Mouse (Mus musculus) neural tube, embryonic 14.5 days (tissue): Measurements from ENCODE around the gene Hist2h2ac. TPM values are rescaled to one million over a fixed set of nuclear protein-coding genes. Genes with fewer than 3 reads are reported as not detected.

Source experiments
- ATAC-seq: fragments of 200-750 bp; cut with Nextera tagmentation; 2 replicates; pipeline ENCODE4 v1.8.0; 2017; ENCODE audit warnings: low read depth, mild to moderate bottlenecking, moderate TSS enrichment, moderate library complexity
- H3K27ac ChIP-seq: fragments of 300-500 bp; sonication (generic); 2 replicates; pipeline ENCODE4 v1.5.1; 2014; ENCODE audit warnings: low read depth, mild to moderate bottlenecking, control low read depth, low read length, moderate library complexity, mixed read lengths
- H3K27me3 ChIP-seq: fragments of 300-500 bp; sonication (generic); 2 replicates; pipeline ENCODE4 v1.6.1; 2014; ENCODE audit warnings: low read length; ENCODE audit not compliant: control insufficient read depth, insufficient read depth
- H3K36me3 ChIP-seq: fragments of 300-500 bp; sonication (generic); 2 replicates; pipeline ENCODE4 v1.6.1; 2014; ENCODE audit warnings: low read length, mixed read lengths; ENCODE audit not compliant: control insufficient read depth, insufficient read depth
- H3K4me1 ChIP-seq: fragments of 300-500 bp; sonication (generic); 2 replicates; pipeline ENCODE4 v1.6.1; 2014; ENCODE audit warnings: low read length; ENCODE audit not compliant: control insufficient read depth, insufficient read depth
- H3K4me2 ChIP-seq: fragments of 300-500 bp; sonication (generic); 2 replicates; pipeline ENCODE4 v1.6.1; 2014; ENCODE audit warnings: mild to moderate bottlenecking, low read depth, low read length, control low read depth
- H3K4me3 ChIP-seq: fragments of 300-500 bp; sonication (generic); 2 replicates; pipeline ENCODE4 v1.5.1; 2014; ENCODE audit warnings: low read depth, low read length, control low read depth, mixed read lengths
- H3K9ac ChIP-seq: fragments of 300-500 bp; sonication (generic); replicated peaks from 2 replicates; pipeline ENCODE4 v1.6.1; 2014; ENCODE audit warnings: low read depth, mild to moderate bottlenecking, control low read depth, low read length, mixed read lengths
- H3K9me3 ChIP-seq: fragments of 300-500 bp; sonication (generic); 2 replicates; pipeline ENCODE4 v1.6.1; 2016; ENCODE audit warnings: low read length; ENCODE audit not compliant: control insufficient read depth
- WGBS: fragments of 180-500 bp; shearing (Covaris S2); extraction: QIAGEN DNeasy Blood & Tissue Kit; methylation state at CpG from one replicate; pipeline ENCODE4 v1.1.7; 2014; 5-methylcytosine and 5-hydroxymethylcytosine counted together
- polyA plus RNA-seq: library from polyadenylated mRNA; unstranded; fragments of >200 nt; fragmentation: Nextera tagmentation; extraction: Ambion mirVana; gene quantifications from 2 replicates; pipeline ENCODE4 v1.2.1, GENCODE M21; 2014

Hist2h2ac gene
- polyA plus RNA-seq, 1 experiment from 2014 or later, result 1.3 TPM

DNA sequence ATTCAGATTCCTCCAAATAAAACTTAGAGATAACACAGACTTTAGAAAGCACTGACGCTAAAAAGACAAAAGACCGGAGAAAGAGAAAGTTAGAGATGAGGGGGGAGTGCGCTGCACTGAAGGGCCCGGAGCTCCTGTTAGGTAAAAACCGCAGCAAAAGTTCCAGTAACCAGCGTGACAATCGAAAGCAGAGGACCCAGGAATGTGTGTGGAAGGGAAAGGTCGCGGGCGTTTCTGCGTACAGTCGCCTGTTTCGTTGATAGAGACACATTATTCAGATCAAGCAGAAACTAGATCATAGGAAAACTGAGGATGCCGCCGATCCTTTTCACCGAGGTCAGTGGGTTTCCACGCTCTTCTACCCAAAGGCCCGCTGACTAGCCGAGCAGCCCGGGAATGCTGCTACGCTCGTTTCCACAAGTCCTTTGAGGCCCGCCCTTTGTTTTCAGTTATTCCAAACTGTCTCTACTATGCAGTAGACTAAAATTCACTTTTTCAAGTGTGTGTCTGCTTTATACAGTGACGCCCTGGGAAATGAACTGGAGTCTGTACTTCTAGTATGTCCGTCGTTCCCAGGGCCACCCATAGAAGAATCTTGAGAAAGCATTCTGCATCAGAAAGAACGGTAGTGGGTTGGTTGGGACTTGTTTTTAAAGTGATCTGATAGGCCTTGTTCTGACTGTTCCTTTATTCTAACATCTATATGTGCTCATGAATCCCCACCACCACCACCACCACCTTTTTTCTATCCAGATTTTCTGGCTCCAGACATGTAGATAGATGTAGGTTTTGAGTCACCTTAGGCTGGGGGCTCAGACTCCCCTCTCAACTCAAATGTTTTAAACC is 43.1 kb upstream of the Hist2h2ac start:
- ATAC-seq, result peak; percentile 49; the same call in 1 of the 2 replicates
- peak overlapping the region; percentile 77 for H3K4me2 ChIP-seq
- peaks cover 17% of the 10 kb centered on the region; the same call in 1 of the 2 replicates for H3K4me1 ChIP-seq
- H3K27ac ChIP-seq, result peak overlapping the region; percentile 97
- H3K4me3 ChIP-seq, result peak overlapping the region; percentile 61
- H3K9ac ChIP-seq, result peak overlapping the region; percentile 84
- H3K27me3 ChIP-seq, result no peaks in the 10 kb centered on the region
- no peaks in the 10 kb centered on the region for H3K9me3 ChIP-seq
- WGBS, result 5% methylated on average over 27 of the region's 27 CpGs
- no peaks in the 10 kb centered on the region for H3K36me3 ChIP-seq

DNA sequence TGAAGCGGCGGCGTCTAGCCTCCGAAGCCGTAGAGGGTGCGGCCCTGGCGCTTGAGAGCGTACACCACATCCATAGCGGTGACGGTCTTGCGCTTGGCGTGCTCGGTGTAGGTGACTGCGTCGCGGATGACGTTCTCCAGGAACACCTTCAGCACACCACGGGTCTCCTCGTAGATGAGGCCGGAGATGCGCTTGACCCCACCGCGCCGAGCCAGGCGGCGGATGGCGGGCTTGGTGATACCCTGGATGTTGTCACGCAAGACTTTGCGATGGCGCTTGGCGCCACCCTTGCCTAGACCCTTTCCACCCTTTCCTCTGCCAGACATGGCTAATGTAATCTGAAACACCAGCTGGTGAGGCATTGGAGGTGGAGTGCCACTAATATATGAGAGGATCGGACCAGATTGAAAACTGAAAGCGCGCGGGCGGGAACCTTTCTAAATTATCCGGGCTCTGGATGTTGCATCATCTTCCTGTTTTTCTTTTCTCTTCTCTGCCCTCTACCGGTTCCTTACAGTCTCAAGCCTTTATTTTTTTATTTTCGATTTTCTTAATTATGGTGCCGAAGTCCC is 42.4 kb upstream of the Hist2h2ac start, which contains the start of gene Hist2h4:
TSS of gene Hist2h4 (minus strand) at position 333 of the 572 bp plus-strand sequence.
- WGBS, result under 1% methylated on average over 36 of the region's 40 CpGs
- no peaks in the 10 kb centered on the region for H3K9me3 ChIP-seq
- no peaks in the 10 kb centered on the region for H3K36me3 ChIP-seq
- H3K9ac ChIP-seq, result peak within 1 kb of the TSS; percentile 84
- peak; percentile 91 for ATAC-seq
- peaks cover 16% of the 10 kb centered on the region; the same call in 1 of the 2 replicates for H3K4me1 ChIP-seq
- peak within 1 kb of the TSS; percentile 61 for H3K4me3 ChIP-seq
- H3K4me2 ChIP-seq, result peak within 1 kb of the TSS; percentile 77
- peak within 1 kb of the TSS; percentile 97 for H3K27ac ChIP-seq
- H3K27me3 ChIP-seq, result no peaks in the 10 kb centered on the region

DNA sequence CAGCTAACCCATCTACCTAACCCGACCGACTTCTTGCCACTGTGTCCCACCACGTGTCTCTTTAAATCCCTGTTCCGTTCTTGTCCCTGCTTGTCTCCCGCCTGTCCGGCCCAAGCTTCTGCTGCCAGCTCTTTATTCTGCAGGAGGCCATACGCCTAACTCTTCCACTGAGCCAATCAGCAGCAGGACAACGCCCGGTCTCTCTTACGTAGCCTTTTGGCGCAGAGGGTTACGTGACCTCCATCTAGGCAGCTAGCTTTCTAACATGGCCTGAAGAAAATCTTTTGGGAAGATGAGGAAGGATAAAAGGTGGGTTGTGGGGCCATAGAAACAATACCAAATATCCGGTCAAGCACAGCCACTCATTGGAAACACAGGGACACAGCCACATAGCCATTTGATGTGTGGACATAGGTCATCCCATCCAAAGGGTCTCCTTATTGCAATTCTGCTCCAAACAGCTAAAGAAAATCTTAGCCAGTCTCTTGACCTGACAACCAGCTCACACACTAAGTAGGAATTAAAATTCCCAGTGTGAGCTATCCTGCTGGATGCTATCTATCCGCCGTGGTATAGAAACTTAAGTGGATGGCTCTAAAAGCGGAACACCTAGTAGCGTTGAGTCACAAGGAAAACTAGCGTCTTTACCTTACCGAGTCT is 41.7 kb upstream of the Hist2h2ac start:
- Histone ChIP-seq H3K9ac (peak overlapping the region; percentile 84), H3K4me1 (peaks cover 13% of the 10 kb centered on the region; the same call in 1 of the 2 replicates), H3K36me3 (no peaks in the 10 kb centered on the region), H3K27me3 (no peaks in the 10 kb centered on the region), H3K4me2 (peak overlapping the region; percentile 77), H3K9me3 (no peaks in the 10 kb centered on the region), H3K27ac (peak overlapping the region; percentile 97), H3K4me3 (peak overlapping the region; percentile 61)
- ATAC-seq, result peak; percentile 78
- WGBS, result under 1% methylated on average over 19 of the region's 19 CpGs

DNA sequence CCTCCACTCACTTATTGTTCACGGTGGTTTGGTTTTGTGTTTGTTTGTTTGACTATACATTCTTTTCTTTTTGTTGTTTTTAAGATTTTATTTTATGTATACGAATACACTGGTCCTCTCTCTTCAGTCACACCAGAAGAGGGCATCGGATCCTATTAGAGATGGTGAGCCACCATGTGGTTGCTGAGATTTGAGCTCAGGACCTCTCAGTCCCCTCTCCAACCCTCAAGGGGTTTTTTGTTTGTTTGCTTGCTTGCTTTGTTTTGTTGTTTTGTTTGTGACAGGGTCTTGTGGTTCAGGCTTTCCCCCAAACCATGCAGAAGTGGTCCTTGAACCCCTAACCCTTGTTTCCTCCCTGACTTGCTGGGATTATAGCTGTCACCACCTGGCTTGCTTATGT is 40.9 kb upstream of the Hist2h2ac start:
- no peaks in the 10 kb centered on the region for H3K9me3 ChIP-seq
- 68% methylated on average over 3 of the region's 3 CpGs for WGBS
- ATAC-seq, result no peak
- H3K36me3 ChIP-seq, result no peaks in the 10 kb centered on the region
- H3K4me3 ChIP-seq, result peak overlapping the region; percentile 61
- no peaks in the 10 kb centered on the region for H3K27me3 ChIP-seq
- H3K4me2 ChIP-seq, result peak overlapping the region; percentile 77
- no peak overlapping the region for H3K9ac ChIP-seq
- peak overlapping the region; percentile 97 for H3K27ac ChIP-seq
- H3K4me1 ChIP-seq, result peaks cover 13% of the 10 kb centered on the region; the same call in 1 of the 2 replicates

DNA sequence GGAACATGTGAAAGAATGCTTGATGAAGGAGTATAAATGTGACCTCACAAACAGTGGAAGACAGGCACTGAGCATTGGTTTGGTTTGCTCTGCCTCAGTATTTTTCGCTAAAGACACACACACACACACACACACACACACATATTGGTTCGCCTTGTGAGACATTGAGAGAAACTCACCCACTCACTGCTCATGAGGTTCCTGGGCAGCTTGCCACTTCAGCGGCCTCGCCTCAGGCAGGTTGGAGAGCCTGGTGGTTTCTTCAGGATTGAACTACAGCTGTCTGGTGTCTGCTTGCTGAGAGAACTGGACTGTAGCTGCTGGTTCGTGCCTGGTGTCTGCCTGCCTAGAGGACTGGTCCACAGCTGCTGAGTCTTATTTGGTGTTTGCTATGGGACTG is 39.5 kb upstream of the Hist2h2ac start:
- 96% methylated on average over 5 of the region's 5 CpGs for WGBS
- Histone ChIP-seq H3K9ac (no peak overlapping the region), H3K4me2 (no peak overlapping the region), H3K27me3 (no peaks in the 10 kb centered on the region), H3K36me3 (no peaks in the 10 kb centered on the region), H3K4me1 (peaks cover 13% of the 10 kb centered on the region; the same call in 1 of the 2 replicates), H3K4me3 (no peak overlapping the region), H3K9me3 (no peaks in the 10 kb centered on the region), H3K27ac (no peak overlapping the region)
- ATAC-seq, result no peak

DNA sequence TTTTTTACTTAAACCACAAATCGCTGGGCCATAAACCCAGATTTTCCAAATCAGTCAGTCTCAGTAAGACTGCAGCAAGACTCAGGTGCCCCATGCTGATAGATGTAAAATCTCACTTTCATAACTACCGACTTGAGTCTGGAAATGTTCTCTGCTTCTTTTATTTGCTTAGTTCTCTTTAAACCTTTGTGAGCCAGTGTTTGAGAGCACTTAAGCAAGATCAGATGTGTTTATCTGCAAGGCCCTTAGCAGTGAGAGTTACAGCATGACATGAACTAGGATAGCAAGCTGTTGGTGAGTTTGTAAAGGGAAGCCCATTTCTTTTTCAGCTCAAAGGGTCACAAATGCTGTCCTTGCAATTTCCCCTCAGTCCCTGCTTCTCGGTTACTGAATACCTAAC is 36.5 kb upstream of the Hist2h2ac start:
- H3K4me2 ChIP-seq, result no peak overlapping the region
- H3K36me3 ChIP-seq, result no peaks in the 10 kb centered on the region
- no peaks in the 10 kb centered on the region for H3K4me1 ChIP-seq
- no peak overlapping the region for H3K9ac ChIP-seq
- H3K9me3 ChIP-seq, result no peaks in the 10 kb centered on the region
- H3K27me3 ChIP-seq, result no peaks in the 10 kb centered on the region
- no peak for ATAC-seq
- WGBS, result 81% methylated on average over 3 of the region's 3 CpGs
- H3K27ac ChIP-seq, result no peak overlapping the region
- H3K4me3 ChIP-seq, result no peak overlapping the region

DNA sequence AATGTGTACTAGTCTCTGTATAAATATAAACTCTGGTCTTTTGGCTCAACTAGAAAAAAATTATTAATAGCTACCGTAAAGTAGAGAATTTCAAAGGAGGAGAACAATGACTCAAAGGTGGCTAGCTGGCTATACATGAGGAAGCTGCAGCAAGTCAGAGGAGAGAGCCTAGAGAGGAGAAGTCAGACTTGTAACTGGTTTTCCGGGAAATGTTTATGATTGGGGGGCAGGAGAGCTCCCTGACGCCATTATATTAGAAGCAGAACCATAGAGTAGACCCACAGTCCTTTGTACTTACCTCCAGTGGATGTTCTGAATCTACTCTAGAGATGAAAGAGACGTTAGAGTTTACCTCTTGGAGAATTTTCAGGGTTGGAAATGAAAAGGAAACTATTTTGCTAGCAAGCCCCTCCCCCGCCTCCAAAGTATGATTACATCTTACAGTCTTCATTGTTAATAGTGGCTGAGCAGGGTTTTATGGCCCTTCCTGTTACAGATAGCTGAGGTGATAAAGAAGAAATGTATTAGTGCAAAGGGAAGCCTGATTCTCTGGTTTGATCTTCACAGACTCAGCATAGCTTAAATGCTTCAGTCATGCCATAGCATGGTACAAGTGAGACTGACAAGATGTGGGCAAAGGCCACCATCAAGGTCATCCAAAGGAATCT is 35.4 kb upstream of the Hist2h2ac start:
- no peaks in the 10 kb centered on the region for H3K27me3 ChIP-seq
- WGBS, result 83% methylated on average over 5 of the region's 5 CpGs
- no peak overlapping the region for H3K27ac ChIP-seq
- H3K9me3 ChIP-seq, result no peaks in the 10 kb centered on the region
- ATAC-seq, result no peak
- no peak overlapping the region for H3K4me3 ChIP-seq
- no peaks in the 10 kb centered on the region for H3K36me3 ChIP-seq
- H3K4me1 ChIP-seq, result no peaks in the 10 kb centered on the region
- H3K4me2 ChIP-seq, result no peak overlapping the region
- no peak overlapping the region for H3K9ac ChIP-seq

DNA sequence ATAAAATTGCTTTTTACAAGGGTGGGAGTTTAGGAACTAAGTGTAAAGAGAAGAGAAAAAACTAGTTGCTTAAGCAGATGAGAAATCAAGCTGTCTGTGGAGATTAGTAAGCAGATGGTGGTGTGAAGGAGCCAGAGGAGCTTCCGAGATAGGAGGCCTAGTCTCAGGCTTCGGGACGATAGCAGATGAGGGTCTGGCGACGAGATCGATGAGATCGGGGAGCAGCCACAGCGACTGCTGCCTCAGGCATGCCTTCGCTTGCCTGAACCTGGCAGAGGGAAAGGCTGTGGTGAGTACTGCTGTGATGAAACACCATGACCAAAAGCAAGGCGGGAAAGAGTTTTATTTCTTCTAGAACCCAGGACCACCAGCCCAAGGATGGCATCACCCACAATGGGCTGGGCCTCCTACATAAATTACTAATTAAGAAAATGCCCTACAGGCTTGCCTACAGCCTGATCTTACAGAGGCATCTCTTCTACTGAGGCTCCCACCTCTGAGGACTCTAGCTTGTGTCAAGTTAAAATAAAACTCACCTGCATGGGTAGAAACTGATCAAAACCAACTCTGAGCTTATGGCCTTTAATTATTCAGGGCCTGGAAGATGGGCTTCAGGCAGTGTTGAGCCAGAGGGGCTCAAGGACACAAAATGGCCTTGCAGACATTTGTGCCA is 34.1 kb upstream of the Hist2h2ac start:
- Histone ChIP-seq H3K9me3 (no peaks in the 10 kb centered on the region), H3K4me2 (no peak overlapping the region), H3K27me3 (no peaks in the 10 kb centered on the region), H3K4me1 (no peaks in the 10 kb centered on the region), H3K9ac (no peak overlapping the region), H3K27ac (no peak overlapping the region), H3K36me3 (no peaks in the 10 kb centered on the region), H3K4me3 (no peak overlapping the region)
- WGBS, result 54% methylated on average over 10 of the region's 10 CpGs
- ATAC-seq, result no peak
